Mouse (Mus musculus) cerebellum, postnatal 14 days (tissue): ENCODE data around the gene Mpdu1.
"Not testable (repeated sequence)": the region's sequence is repeated elsewhere in the genome, so short reads cannot be mapped to it uniquely, and the experiment has no call there.

Experiments
- DNase-seq, 2 experiments: peaks; one replicate each; pipeline ENCODE4 v3.0.0; 2021; ENCODE audit warnings: mixed read lengths in 2 of 2

The Mpdu1 gene

DNA sequence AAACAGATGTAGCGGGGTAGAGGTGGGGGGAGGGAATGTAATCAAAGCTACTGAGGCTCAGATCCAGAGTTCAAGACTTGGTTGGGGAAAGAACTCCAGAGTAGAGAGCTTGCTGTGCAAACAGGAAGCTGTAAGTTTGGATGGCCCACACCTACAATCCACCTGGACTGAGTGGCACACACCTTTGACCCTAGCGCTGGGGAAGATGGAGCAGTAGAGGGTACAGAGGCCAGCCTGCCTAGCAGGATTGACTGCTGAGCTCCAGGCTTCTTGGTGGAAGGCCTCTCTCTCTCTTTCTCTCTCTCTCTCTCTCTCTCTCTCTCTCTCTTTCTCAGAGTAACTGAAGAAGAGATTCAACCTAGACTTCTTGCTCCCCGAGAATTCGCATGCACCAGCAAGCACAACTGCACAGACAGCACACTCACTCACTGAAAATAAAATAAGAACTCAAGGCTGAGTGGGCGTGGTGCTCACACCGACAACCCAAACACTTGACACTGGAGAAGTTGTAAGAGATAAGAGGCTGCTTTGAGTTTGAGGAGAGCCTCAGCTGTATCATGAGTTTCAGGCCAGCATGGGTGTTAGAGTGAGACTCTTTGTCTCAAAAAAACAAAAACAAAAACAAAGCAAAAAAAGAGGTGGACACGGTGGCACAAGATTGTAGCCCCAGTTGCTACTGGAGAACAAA, 41.9 kb downstream of the Mpdu1 start:
- no peak for DNase-seq

DNA sequence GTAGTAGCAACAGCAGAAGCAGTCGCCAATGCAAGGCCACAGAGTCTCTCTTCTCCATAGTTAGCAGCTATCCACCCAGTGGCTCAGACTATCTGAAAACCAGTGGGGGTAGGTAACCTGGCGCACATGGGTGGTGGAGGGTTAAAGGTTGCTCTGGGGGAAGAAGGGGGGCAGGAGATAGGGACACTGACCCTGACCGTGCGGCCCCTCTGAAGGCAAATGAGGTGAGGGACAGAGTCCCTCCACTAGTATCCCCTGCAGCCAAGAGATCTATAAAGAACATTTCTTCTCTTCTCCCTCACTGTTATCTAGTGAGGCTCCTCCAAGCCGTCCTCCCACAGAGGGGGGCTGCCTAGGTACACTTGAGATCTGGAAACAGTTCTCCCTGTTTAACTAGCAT, 44.6 kb downstream of the Mpdu1 start, which contains the start of gene Shbg:
Shbg (minus strand) TSS at position 101 of the 400 bp plus-strand sequence.
- DNase-seq: no peak

DNA sequence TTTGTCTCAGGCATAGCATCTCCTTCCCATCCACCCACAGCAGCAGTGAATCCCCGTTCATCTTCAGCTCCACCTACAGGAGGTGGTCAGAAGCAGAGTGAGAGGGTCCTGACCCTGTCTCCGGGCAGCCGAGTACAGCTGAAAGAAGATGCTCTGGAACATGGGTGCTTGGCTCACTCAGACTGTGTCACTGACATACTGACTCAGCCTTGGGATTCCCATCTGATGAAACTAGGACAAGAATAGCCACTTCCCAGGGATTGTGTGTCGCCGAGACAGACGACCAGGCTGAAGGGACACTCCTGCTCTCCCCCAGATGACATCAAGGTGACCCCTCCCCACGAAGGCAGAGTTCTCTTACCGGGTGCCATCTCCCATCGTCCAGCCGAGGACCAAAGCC, 45.7 kb downstream of the Mpdu1 start:
- no peak for DNase-seq

- DNase-seq: not testable (repeated sequence)
These were observed 48.2 kb downstream of the Mpdu1 start for GRCm38 (mm10) chr11:69614257-69614588.

DNA sequence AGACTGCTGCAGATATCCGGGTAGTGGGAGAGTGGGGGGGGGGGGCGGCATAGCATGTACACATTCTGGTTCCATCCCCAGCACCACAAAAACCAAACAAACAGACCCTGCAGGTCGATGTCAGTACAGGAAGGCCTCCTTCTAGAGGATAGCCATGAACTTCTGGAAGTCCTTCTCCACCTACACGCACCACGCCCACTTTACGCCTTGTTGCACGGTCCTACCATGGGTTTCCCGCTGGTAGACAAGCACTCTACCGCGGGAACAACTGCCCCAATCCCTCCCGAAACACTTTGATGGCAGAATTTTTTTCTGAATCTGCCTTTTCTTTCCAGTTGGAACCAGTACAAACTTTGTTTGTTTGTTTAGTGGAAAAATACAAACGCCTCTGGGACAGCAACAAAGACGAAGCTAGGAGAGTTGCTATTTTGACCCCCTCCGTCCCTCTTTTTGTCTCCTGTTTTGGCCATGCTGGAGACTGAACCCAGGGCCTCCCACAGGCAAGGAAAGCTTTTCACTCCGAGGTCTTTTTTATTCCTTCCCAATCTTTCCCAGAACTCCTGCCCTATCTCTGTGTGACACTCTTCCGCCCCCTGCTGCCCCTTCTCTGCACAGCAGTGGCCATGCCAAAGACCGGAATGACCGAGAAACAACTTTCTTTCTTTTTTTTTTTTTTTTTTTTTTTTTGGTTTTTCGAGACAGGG, 48.7 kb downstream of the Mpdu1 start:
- DNase-seq: peak; percentile 86 to 91

DNA sequence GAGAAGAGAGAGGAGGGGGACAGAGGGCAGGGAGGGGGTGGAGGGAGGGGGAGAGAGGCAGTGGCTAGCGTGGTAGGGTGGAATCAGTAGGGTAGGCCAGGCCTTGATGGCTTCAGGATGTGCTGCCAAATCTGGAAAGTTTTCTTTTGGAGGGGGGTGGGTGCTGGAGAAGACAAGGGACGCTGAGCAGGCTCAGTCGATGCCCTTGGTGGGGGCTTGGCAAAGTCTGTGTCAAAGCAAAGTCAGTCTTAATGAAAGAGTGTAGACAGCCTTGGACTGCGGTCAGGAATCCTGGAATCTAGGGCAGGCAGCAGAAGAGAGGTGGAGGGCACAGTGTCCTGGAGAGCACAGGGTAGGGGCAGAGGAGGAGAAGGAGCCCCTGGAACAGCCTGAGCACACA, 51.5 kb downstream of the Mpdu1 start:
- no peak for DNase-seq

DNA sequence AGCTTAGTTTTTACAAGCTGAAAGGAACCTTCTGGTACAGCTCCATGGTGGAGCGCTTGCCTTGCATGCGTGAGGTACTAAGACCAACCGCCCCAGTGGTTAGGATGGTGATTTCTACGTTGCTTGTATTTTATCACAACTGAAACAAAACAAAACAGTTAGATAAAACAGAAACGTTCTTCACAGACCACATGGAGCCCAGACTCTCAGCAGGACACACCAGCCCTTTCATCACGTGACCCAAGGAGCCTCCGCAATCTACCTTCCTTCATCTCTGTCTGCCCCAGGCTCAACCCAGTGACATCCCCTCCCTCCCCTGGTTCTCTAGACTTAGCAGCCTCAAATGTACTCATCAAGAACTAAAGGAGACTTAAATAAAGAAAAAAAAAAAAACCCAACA, 53.0 kb downstream of the Mpdu1 start:
- DNase-seq: no peak

DNA sequence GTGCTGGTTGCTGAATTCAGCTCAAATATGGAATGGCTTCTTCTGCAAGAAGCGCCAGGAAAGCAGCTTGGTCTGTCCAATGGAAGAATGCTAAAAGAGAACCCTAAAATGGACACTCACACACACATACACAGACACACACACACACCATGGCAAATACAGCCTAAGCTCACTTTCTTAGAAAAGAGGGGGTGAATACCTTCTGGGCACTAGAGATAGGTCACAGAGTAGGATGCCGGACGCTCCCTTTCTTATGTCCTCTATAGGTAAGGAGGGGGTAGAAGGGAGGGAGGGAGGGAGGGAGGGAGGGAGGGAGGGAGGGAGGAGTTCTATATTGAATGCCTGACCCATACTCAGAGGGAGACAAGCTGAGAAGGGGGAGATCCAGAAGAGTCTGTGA, 53.9 kb downstream of the Mpdu1 start:
- DNase-seq: no peak

DNA sequence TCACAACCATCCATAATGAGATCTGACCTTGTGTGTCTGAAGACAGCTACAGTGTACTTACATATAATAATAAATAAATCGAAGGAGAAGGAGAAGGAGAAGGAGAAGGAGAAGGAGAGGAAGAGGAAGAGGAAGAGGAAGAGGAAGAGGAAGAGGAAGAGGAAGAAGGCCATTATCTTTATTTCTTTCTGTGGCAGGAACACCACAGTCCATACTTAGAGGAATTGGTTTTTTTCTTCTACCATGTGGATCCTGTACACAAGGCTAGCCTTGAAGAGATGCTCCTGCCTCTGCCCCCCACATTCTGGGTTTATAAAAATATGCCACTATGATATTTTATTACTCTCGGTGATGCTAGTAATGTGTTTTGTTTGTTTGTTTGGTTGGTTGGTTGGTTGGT, 55.6 kb downstream of the Mpdu1 start:
- no peak for DNase-seq
